Mouse (Mus musculus) hindbrain, embryonic 13.5 days (tissue): ENCODE measurements at regions not wholly inside any gene's neighbourhood (a gene's known extent, or its start where the extent isn't known, plus 50 kb on each side); places are given as distances from the start of the nearest gene placed in this dataset.
"Not testable (repeated sequence)": the region's sequence is repeated elsewhere in the genome, so short reads cannot be mapped to it uniquely, and the experiment has no call there.

Experiments used
- ATAC-seq: fragments of 200-750 bp; cut with Nextera tagmentation; 2 replicates; pipeline ENCODE4 v1.8.0; 2017; ENCODE audit warnings: moderate TSS enrichment; ENCODE audit not compliant: low FRiP score
- H3K27ac ChIP-seq: fragments of 300-500 bp; sonication (generic); 2 replicates; pipeline ENCODE4 v1.5.1; 2015; ENCODE audit warnings: inconsistent platforms, mild to moderate bottlenecking, moderate library complexity
- H3K27me3 ChIP-seq: fragments of 300-500 bp; sonication (generic); 2 replicates; pipeline ENCODE4 v1.6.1; 2015; ENCODE audit warnings: mild to moderate bottlenecking, inconsistent platforms
- H3K36me3 ChIP-seq: fragments of 300-500 bp; sonication (generic); 2 replicates; pipeline ENCODE4 v1.6.1; 2015; ENCODE audit warnings: mild to moderate bottlenecking, inconsistent platforms
- H3K4me1 ChIP-seq: fragments of 300-500 bp; sonication (generic); replicated peaks from 2 replicates; pipeline ENCODE4 v1.6.1; 2015; ENCODE audit warnings: inconsistent platforms
- H3K4me2 ChIP-seq: fragments of 300-500 bp; sonication (generic); 2 replicates; pipeline ENCODE4 v1.6.1; 2015; ENCODE audit warnings: inconsistent platforms, mild to moderate bottlenecking, moderate library complexity
- H3K4me3 ChIP-seq: fragments of 300-500 bp; sonication (generic); 2 replicates; pipeline ENCODE4 v1.5.1; 2015; ENCODE audit warnings: mild to moderate bottlenecking, inconsistent platforms
- H3K9ac ChIP-seq: fragments of 300-500 bp; sonication (generic); 2 replicates; pipeline ENCODE4 v1.6.1; 2015; ENCODE audit warnings: mild to moderate bottlenecking, inconsistent platforms
- H3K9me3 ChIP-seq: fragments of 300-500 bp; sonication (generic); 2 replicates; pipeline ENCODE4 v1.6.1; 2016; ENCODE audit warnings: inconsistent platforms
- WGBS: fragments of 180-500 bp; shearing (Covaris S2); methylation state at CpG from one replicate; pipeline ENCODE4 v1.1.7; 2015; 5-methylcytosine and 5-hydroxymethylcytosine counted together

- Histone ChIP-seq H3K4me1 (no peaks in the 10 kb centered on the region), H3K27me3 (no peaks in the 10 kb centered on the region), H3K27ac (no peak overlapping the region), H3K9ac (no peak overlapping the region), H3K9me3 (no peaks in the 10 kb centered on the region), H3K4me2 (no peak overlapping the region), H3K4me3 (no peak overlapping the region), H3K36me3 (no peaks in the 10 kb centered on the region)
- ATAC-seq = no peak
- WGBS = 85% methylated on average over 4 of the region's 4 CpGs
These were observed 151.0 kb upstream of the 2610301B20Rik start for GRCm38 (mm10) chr4:10723341-10723740.

GRCm38 (mm10) chr4:10727894-10728293, 146.4 kb upstream of the 2610301B20Rik start:
- H3K4me3 ChIP-seq = no peak overlapping the region
- WGBS = 81% methylated on average over 3 of the region's 3 CpGs
- H3K4me1 ChIP-seq = no peaks in the 10 kb centered on the region
- H3K27ac ChIP-seq = no peak overlapping the region
- no peak overlapping the region for H3K9ac ChIP-seq
- H3K4me2 ChIP-seq = no peak overlapping the region
- no peak for ATAC-seq
- no peaks in the 10 kb centered on the region for H3K36me3 ChIP-seq
- H3K27me3 ChIP-seq = no peaks in the 10 kb centered on the region
- H3K9me3 ChIP-seq = no peaks in the 10 kb centered on the region

- no peaks in the 10 kb centered on the region for H3K9me3 ChIP-seq
- no peaks in the 10 kb centered on the region for H3K27me3 ChIP-seq
- no peaks in the 10 kb centered on the region for H3K4me1 ChIP-seq
- H3K4me2 ChIP-seq = no peak overlapping the region
- no peak overlapping the region for H3K27ac ChIP-seq
- no peaks in the 10 kb centered on the region for H3K36me3 ChIP-seq
- ATAC-seq = no peak
- 94% methylated on average over 3 of the region's 3 CpGs for WGBS
- no peak overlapping the region for H3K4me3 ChIP-seq
- no peak overlapping the region for H3K9ac ChIP-seq
These were observed 129.1 kb upstream of the 2610301B20Rik start for GRCm38 (mm10) chr4:10745207-10745606.

GRCm38 (mm10) chr4:10748816-10749215, 125.5 kb upstream of the 2610301B20Rik start:
- no peaks in the 10 kb centered on the region for H3K4me1 ChIP-seq
- WGBS = 88% methylated on average over 8 of the region's 8 CpGs
- no peak overlapping the region for H3K4me3 ChIP-seq
- no peak overlapping the region for H3K9ac ChIP-seq
- H3K27me3 ChIP-seq = no peaks in the 10 kb centered on the region
- H3K27ac ChIP-seq = no peak overlapping the region
- H3K4me2 ChIP-seq = no peak overlapping the region
- H3K9me3 ChIP-seq = no peaks in the 10 kb centered on the region
- ATAC-seq = no peak
- H3K36me3 ChIP-seq = no peaks in the 10 kb centered on the region

GRCm38 (mm10) chr4:10750377-10751062, 123.8 kb upstream of the 2610301B20Rik start:
- H3K4me2 ChIP-seq, H3K4me1 ChIP-seq, H3K27ac ChIP-seq, H3K9ac ChIP-seq, H3K27me3 ChIP-seq, ATAC-seq, H3K4me3 ChIP-seq, H3K36me3 ChIP-seq, H3K9me3 ChIP-seq: not testable (repeated sequence)
- 55% methylated on average over 6 of the region's 6 CpGs for WGBS

GRCm38 (mm10) chr4:10753176-10753575, 121.1 kb upstream of the 2610301B20Rik start:
- H3K27ac ChIP-seq = no peak overlapping the region
- H3K4me1 ChIP-seq = no peaks in the 10 kb centered on the region
- H3K9ac ChIP-seq = no peak overlapping the region
- 89% methylated on average over 5 of the region's 5 CpGs for WGBS
- no peak overlapping the region for H3K4me3 ChIP-seq
- ATAC-seq = no peak
- H3K27me3 ChIP-seq = no peaks in the 10 kb centered on the region
- no peaks in the 10 kb centered on the region for H3K9me3 ChIP-seq
- H3K4me2 ChIP-seq = no peak overlapping the region
- H3K36me3 ChIP-seq = no peaks in the 10 kb centered on the region

GRCm38 (mm10) chr4:10759491-10759890, 114.8 kb upstream of the 2610301B20Rik start:
- ATAC-seq = no peak
- WGBS = 96% methylated on average over 4 of the region's 4 CpGs
- H3K36me3 ChIP-seq = no peaks in the 10 kb centered on the region
- H3K9ac ChIP-seq = no peak overlapping the region
- no peaks in the 10 kb centered on the region for H3K27me3 ChIP-seq
- no peaks in the 10 kb centered on the region for H3K4me1 ChIP-seq
- H3K9me3 ChIP-seq = no peaks in the 10 kb centered on the region
- no peak overlapping the region for H3K27ac ChIP-seq
- no peak overlapping the region for H3K4me2 ChIP-seq
- H3K4me3 ChIP-seq = no peak overlapping the region

GRCm38 (mm10) chr4:10767676-10768075, 106.6 kb upstream of the 2610301B20Rik start:
- H3K9ac ChIP-seq = no peak overlapping the region

GRCm38 (mm10) chr4:10770026-10770643, 104.2 kb upstream of the 2610301B20Rik start:
- Histone ChIP-seq H3K4me2 (no peak overlapping the region), H3K27ac (no peak overlapping the region), H3K4me1 (no peaks in the 10 kb centered on the region), H3K36me3 (no peaks in the 10 kb centered on the region), H3K27me3 (no peaks in the 10 kb centered on the region), H3K9me3 (no peaks in the 10 kb centered on the region), H3K9ac (no peak overlapping the region), H3K4me3 (no peak overlapping the region)
- WGBS = 96% methylated on average over 13 of the region's 13 CpGs
- no peak for ATAC-seq

More at GRCm38 (mm10) chr4:10767676-10768075, 106.6 kb upstream of the 2610301B20Rik start:
- H3K4me3 ChIP-seq = no peak overlapping the region
- H3K36me3 ChIP-seq = no peaks in the 10 kb centered on the region
- ATAC-seq = no peak
- H3K27ac ChIP-seq = no peak overlapping the region
- H3K9me3 ChIP-seq = no peaks in the 10 kb centered on the region
- no peaks in the 10 kb centered on the region for H3K4me1 ChIP-seq
- H3K4me2 ChIP-seq = no peak overlapping the region
- no peaks in the 10 kb centered on the region for H3K27me3 ChIP-seq
- WGBS = 73% methylated on average over 6 of the region's 6 CpGs

- H3K9ac ChIP-seq = no peak overlapping the region
- H3K36me3 ChIP-seq = no peaks in the 10 kb centered on the region
- 58% methylated on average over 3 of the region's 3 CpGs for WGBS
- no peak overlapping the region for H3K4me3 ChIP-seq
- H3K27ac ChIP-seq = no peak overlapping the region
- no peaks in the 10 kb centered on the region for H3K9me3 ChIP-seq
- H3K27me3 ChIP-seq = no peaks in the 10 kb centered on the region
- H3K4me1 ChIP-seq = no peaks in the 10 kb centered on the region
- H3K4me2 ChIP-seq = no peak overlapping the region
- ATAC-seq = no peak; the same call in 1 of the 2 replicates
These were observed 99.6 kb upstream of the 2610301B20Rik start for GRCm38 (mm10) chr4:10774557-10775215.

GRCm38 (mm10) chr4:10786701-10787100, 87.6 kb upstream of the 2610301B20Rik start:
- no peak overlapping the region for H3K4me2 ChIP-seq
- no peak overlapping the region for H3K9ac ChIP-seq
- H3K36me3 ChIP-seq = no peaks in the 10 kb centered on the region
- no peaks in the 10 kb centered on the region for H3K4me1 ChIP-seq
- no peak for ATAC-seq
- no peaks in the 10 kb centered on the region for H3K9me3 ChIP-seq
- H3K4me3 ChIP-seq = no peak overlapping the region
- WGBS = 81% methylated on average over 2 of the region's 2 CpGs
- H3K27me3 ChIP-seq = no peaks in the 10 kb centered on the region
- H3K27ac ChIP-seq = no peak overlapping the region

- Histone ChIP-seq H3K4me3 (no peak overlapping the region), H3K4me2 (no peak overlapping the region), H3K27ac (no peak overlapping the region), H3K9ac (no peak overlapping the region), H3K9me3 (no peaks in the 10 kb centered on the region), H3K36me3 (no peaks in the 10 kb centered on the region), H3K27me3 (no peaks in the 10 kb centered on the region), H3K4me1 (no peaks in the 10 kb centered on the region)
- ATAC-seq = no peak
These were observed 86.0 kb upstream of the 2610301B20Rik start for GRCm38 (mm10) chr4:10788306-10788705.

GRCm38 (mm10) chr4:10789141-10789540, 85.2 kb upstream of the 2610301B20Rik start:
- Histone ChIP-seq H3K27ac (no peak overlapping the region), H3K4me1 (no peaks in the 10 kb centered on the region), H3K9me3 (no peaks in the 10 kb centered on the region), H3K36me3 (no peaks in the 10 kb centered on the region), H3K4me3 (no peak overlapping the region), H3K27me3 (no peaks in the 10 kb centered on the region), H3K4me2 (no peak overlapping the region), H3K9ac (no peak overlapping the region)
- ATAC-seq = no peak
- WGBS = 80% methylated on average over 3 of the region's 3 CpGs
